Mouse (Mus musculus): ENCODE results near the gene Serpinc1. TPM values are rescaled to one million over a fixed set of nuclear protein-coding genes. Genes with fewer than 3 reads are reported as not detected.

The Serpinc1 gene
- polyA plus RNA-seq, 1 experiment from 2014 or later = 7.0 TPM

DNA sequence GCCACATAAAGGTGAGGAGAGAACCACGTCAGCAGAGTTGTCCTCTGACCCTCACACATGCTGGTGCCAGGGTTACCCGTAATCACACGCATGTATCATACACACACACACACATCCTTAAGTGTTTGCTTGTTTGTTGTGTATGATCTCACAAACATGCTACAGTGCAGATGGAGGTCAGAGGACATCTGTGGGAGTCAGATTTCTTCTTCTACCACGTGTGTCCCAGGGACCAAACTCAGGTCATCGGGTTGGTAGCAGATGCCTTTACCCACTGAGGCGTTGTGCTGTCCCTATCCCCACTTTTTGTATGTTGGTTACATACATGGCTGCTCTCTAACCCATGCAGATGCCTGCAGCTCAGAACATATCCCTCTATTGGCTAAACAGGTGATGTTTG lies 7.1 kb downstream of the Serpinc1 start:
- H3K27me3 ChIP-seq (replicated peaks) = no peaks in the 10 kb centered on the region
- no peak for ATAC-seq
- no peaks in the 10 kb centered on the region for H3K36me3 ChIP-seq
- no peak overlapping the region for H3K9ac ChIP-seq
- no peak overlapping the region for H3K4me2 ChIP-seq (replicated peaks)
- H3K27ac ChIP-seq = no peak overlapping the region
- 80% methylated on average over 6 of the region's 6 CpGs for WGBS
- H3K4me1 ChIP-seq (replicated peaks) = no peaks in the 10 kb centered on the region
- H3K4me3 ChIP-seq (replicated peaks) = no peak overlapping the region
- no peaks in the 10 kb centered on the region for H3K9me3 ChIP-seq

DNA sequence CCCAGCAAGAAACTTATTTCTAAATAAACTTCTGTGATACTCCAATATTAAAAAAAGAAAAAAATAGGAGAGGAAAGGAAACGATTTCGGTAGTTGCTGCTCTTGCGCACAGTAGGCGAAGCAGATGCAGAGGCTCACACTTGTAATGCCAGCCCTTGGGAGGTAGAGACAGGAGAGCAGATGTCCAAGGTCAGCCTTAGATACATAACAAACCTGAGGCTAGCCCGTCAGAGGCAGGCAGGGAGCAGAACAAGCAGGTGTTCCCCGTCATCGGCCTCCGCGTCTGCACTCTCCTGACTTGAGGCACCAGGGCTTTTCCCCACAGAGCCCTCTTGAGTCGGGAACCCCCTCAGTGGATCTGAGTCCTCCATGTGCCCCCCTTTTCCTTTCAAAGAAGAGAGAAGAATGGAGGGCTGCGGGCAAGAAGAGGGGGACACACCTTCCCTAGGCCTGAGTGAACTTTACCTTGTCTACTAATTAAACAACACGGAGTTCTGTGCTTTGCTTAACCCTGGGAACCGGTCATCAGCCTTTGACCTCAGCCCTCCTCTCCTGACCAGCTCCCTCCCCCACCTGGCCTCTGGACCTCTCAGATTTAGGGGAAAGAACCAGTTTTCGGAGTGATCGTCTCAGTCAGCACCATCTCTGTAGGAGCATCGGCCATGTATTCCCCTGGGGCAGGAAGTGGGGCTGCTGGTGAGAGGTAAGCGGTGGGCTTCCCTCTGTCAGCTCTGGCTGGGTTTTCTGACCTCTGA lies 8.7 kb downstream of the Serpinc1 start:
- 72% methylated on average over 17 of the region's 17 CpGs for WGBS
- no peaks in the 10 kb centered on the region for H3K36me3 ChIP-seq

DNA sequence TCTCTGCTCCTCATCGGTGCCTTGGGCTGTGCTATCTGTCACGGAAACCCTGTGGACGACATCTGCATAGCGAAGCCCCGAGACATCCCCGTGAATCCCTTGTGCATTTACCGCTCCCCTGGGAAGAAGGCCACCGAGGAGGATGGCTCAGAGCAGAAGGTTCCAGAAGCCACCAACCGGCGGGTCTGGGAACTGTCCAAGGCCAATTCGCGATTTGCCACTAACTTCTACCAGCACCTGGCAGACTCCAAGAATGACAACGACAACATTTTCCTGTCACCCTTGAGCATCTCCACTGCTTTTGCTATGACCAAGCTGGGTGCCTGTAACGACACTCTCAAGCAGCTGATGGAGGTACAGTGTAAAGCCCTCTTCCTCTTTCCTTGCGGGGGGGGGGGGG lies 11.0 kb downstream of the Serpinc1 start:
- H3K4me2 ChIP-seq (replicated peaks) = no peak overlapping the region
- ATAC-seq = no peak
- no peak overlapping the region for H3K4me3 ChIP-seq (replicated peaks)
- no peaks in the 10 kb centered on the region for H3K36me3 ChIP-seq
- no peaks in the 10 kb centered on the region for H3K9me3 ChIP-seq
- no peak overlapping the region for H3K27ac ChIP-seq
- no peaks in the 10 kb centered on the region for H3K27me3 ChIP-seq (replicated peaks)
- H3K4me1 ChIP-seq (replicated peaks) = no peaks in the 10 kb centered on the region
- WGBS = 87% methylated on average over 15 of the region's 15 CpGs
- no peak overlapping the region for H3K9ac ChIP-seq

More for the DNA sequence above, 8.7 kb downstream of the Serpinc1 start:
- no peak overlapping the region for H3K4me3 ChIP-seq (replicated peaks)
- H3K4me1 ChIP-seq (replicated peaks) = no peaks in the 10 kb centered on the region
- ATAC-seq = no peak
- no peak overlapping the region for H3K27ac ChIP-seq
- H3K9ac ChIP-seq = no peak overlapping the region
- no peak overlapping the region for H3K4me2 ChIP-seq (replicated peaks)
- no peaks in the 10 kb centered on the region for H3K9me3 ChIP-seq
- no peaks in the 10 kb centered on the region for H3K27me3 ChIP-seq (replicated peaks)

DNA sequence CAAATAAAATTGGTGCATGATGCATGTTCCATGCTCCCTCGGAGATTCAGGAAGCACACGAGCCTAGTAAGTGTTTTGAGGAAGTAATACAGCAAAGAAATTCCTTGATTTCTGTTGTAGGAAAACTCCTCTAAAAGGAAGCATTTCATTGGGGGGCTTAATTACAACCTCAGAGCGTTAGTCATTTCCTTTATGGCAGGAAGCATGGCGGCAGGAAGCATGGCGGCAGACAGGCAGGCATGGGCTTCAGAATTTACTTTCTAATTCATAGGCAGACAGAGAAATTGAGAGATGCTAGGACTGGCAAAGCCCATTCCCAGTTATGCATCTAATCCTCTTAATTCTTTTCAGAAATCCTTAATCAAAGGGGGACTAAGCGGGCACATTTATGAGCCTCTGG lies 15.5 kb downstream of the Serpinc1 start:
- H3K27me3 ChIP-seq (replicated peaks) = no peaks in the 10 kb centered on the region

DNA sequence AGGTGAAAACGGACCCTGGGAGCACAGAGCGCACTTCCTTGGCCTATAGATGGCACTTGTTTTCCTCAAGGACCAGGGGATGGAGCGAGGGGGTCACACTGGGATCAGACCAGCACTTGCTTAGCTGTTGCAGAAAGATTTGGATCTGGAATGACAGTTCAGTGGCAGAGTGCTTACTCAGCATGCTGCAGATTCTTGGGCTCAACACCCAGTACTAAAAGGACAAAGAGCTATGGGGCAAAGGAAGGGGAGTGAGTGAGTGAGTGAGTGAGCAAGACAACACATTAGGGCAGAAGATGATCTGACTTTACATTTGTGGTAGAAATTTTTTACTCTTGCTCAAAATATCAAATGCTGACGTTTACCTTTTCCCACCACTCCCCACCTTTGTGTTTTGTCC lies 26.6 kb downstream of the Serpinc1 start:
- Histone ChIP-seq H3K27ac (no peak overlapping the region), H3K36me3 (no peaks in the 10 kb centered on the region; the same call in 1 of the 2 replicates), H3K9me3 (no peaks in the 10 kb centered on the region), H3K27me3 (replicated peaks) (no peaks in the 10 kb centered on the region), H3K4me2 (replicated peaks) (no peak overlapping the region), H3K4me1 (replicated peaks) (no peaks in the 10 kb centered on the region), H3K4me3 (replicated peaks) (no peak overlapping the region), H3K9ac (no peak overlapping the region)
- ATAC-seq = no peak
- WGBS = 69% methylated on average over 4 of the region's 4 CpGs

More for the DNA sequence above, 15.5 kb downstream of the Serpinc1 start:
- Histone ChIP-seq H3K36me3 (no peaks in the 10 kb centered on the region), H3K4me3 (replicated peaks) (no peak overlapping the region), H3K9ac (no peak overlapping the region), H3K9me3 (no peaks in the 10 kb centered on the region), H3K27ac (no peak overlapping the region), H3K4me1 (replicated peaks) (no peaks in the 10 kb centered on the region), H3K4me2 (replicated peaks) (no peak overlapping the region)
- ATAC-seq = no peak
- WGBS = 85% methylated on average over 6 of the region's 6 CpGs

DNA sequence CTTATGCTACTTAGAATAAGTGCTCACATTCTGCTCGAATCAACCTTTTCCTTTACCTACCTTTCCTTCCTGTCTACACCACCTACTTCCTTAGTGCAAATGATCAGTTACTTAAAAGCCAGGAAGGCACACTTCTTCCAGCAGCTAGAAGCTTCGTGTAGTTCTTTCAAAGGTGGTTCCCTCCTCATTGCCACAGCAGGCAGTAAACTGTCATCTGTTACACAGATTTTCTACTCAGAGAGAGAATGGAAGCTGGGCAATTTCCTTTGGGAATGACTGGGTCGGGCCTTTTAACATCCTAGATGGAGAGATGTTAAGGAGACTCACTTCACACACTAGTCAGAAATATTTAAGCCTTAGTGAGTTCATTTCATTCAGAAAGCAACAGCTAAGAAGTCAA lies 27.1 kb downstream of the Serpinc1 start:
- Histone ChIP-seq H3K27me3 (replicated peaks) (no peaks in the 10 kb centered on the region), H3K4me3 (replicated peaks) (no peak overlapping the region), H3K9ac (no peak overlapping the region), H3K4me1 (replicated peaks) (no peaks in the 10 kb centered on the region), H3K9me3 (no peaks in the 10 kb centered on the region), H3K4me2 (replicated peaks) (no peak overlapping the region), H3K36me3 (no peaks in the 10 kb centered on the region; the same call in 1 of the 2 replicates), H3K27ac (no peak overlapping the region)
- ATAC-seq = no peak
- WGBS = 77% methylated on average over 3 of the region's 3 CpGs

DNA sequence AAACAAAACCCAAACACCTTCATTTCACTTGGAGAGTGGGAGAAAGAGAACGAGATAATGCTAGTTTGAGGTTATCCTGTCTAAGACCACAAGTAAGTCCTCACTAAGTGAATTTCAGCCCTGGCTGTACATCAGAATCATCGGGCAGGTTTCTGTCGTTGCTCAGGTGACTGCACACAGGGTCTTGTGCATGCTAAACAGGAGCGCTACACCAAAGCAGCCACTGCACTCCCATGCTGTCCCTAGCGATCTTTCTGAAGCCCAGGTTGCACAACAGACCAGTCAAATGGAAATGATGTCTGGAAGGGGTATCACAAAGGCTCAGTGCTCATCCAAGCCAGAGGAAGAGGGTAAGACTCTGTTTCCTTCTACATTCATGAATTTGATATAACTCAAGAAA lies 28.1 kb downstream of the Serpinc1 start:
- Histone ChIP-seq H3K9ac (no peak overlapping the region), H3K4me2 (replicated peaks) (no peak overlapping the region), H3K4me1 (replicated peaks) (no peaks in the 10 kb centered on the region), H3K27me3 (replicated peaks) (no peaks in the 10 kb centered on the region), H3K36me3 (no peaks in the 10 kb centered on the region; the same call in 1 of the 2 replicates), H3K4me3 (replicated peaks) (no peak overlapping the region), H3K27ac (no peak overlapping the region), H3K9me3 (no peaks in the 10 kb centered on the region)
- WGBS = 83% methylated on average over 5 of the region's 5 CpGs
- ATAC-seq = no peak

DNA sequence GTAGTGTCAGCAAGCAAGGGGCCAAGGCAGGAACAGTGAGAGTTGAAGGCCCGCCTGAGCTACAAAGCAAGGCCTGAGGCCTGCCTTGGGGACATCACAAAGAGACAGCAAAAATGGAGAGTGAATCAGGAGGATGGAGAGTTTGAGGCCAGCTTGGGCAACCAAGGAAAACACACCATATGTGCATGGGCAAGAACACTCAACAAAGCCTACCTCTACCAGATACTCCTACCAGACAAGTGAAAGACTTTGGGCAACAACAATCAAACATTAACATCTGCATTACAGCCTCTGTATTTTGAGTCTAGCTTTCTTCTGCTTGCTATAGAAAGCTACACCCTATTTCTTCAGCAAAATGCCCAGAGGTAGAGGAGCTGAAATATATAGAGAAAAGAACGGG lies 29.7 kb downstream of the Serpinc1 start:
- Histone ChIP-seq H3K4me1 (replicated peaks) (no peaks in the 10 kb centered on the region), H3K36me3 (no peaks in the 10 kb centered on the region; the same call in 1 of the 2 replicates), H3K9me3 (no peaks in the 10 kb centered on the region), H3K4me3 (replicated peaks) (no peak overlapping the region), H3K9ac (no peak overlapping the region), H3K27me3 (replicated peaks) (no peaks in the 10 kb centered on the region), H3K27ac (no peak overlapping the region), H3K4me2 (replicated peaks) (no peak overlapping the region)
- ATAC-seq = no peak
- WGBS = 96% methylated on average over 2 of the region's 2 CpGs

DNA sequence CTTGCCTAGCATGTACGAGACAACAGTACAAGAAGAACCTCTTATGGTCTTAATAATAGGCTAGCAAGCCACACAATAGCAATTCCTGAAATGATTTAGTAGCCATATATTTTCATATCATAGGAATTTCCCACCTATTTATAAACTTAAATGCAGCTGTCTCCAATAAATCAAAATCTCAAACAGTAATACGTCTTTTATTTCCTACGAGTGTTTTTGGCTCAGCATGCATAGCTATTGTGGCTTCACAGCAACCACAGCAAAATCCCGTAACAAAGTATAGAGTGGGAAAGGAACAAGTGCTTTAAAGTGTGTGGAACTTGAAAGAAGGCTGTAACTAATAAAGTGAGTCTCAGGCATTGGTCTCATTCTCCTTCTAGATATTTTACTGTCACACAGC lies 32.1 kb downstream of the Serpinc1 start:
- WGBS = 81% methylated on average over 4 of the region's 4 CpGs

DNA sequence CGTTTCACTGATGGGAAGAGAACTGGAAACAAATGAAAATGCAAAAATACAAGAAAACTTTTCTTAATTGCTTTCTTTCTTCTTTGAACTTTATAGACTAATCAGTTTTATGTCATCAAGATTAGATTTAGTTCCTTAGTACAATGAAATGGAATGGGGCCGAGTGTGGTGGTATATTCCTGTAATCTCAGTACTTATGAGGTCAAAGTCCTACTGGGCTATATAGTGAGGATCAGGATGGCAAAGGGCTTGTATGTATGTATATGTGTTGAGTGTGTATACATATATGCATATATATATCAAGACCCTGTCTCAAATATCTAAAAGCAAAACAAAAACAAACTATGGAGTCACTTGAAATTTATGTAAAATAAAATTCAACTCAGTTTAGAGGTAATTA lies 38.0 kb downstream of the Serpinc1 start:
- no peak overlapping the region for H3K9ac ChIP-seq
- H3K4me3 ChIP-seq (replicated peaks) = no peak overlapping the region
- peak; percentile 56; the same call in 1 of the 2 replicates for ATAC-seq
- H3K36me3 ChIP-seq = 0 out of 2 replicates have a peak, but pooled peaks cover 5% of the 10 kb centered on the region
- 72% methylated on average over 2 of the region's 2 CpGs for WGBS
- H3K27me3 ChIP-seq (replicated peaks) = no peaks in the 10 kb centered on the region
- no peak overlapping the region for H3K27ac ChIP-seq
- no peaks in the 10 kb centered on the region for H3K9me3 ChIP-seq
- H3K4me2 ChIP-seq (replicated peaks) = no peak overlapping the region
- H3K4me1 ChIP-seq (replicated peaks) = no peaks in the 10 kb centered on the region

More for the DNA sequence above, 32.1 kb downstream of the Serpinc1 start:
- ATAC-seq = no peak
- H3K9me3 ChIP-seq = no peaks in the 10 kb centered on the region
- no peak overlapping the region for H3K9ac ChIP-seq
- no peak overlapping the region for H3K4me2 ChIP-seq (replicated peaks)
- H3K4me3 ChIP-seq (replicated peaks) = no peak overlapping the region
- H3K36me3 ChIP-seq = no peaks in the 10 kb centered on the region
- no peak overlapping the region for H3K27ac ChIP-seq
- no peaks in the 10 kb centered on the region for H3K4me1 ChIP-seq (replicated peaks)
- no peaks in the 10 kb centered on the region for H3K27me3 ChIP-seq (replicated peaks)

DNA sequence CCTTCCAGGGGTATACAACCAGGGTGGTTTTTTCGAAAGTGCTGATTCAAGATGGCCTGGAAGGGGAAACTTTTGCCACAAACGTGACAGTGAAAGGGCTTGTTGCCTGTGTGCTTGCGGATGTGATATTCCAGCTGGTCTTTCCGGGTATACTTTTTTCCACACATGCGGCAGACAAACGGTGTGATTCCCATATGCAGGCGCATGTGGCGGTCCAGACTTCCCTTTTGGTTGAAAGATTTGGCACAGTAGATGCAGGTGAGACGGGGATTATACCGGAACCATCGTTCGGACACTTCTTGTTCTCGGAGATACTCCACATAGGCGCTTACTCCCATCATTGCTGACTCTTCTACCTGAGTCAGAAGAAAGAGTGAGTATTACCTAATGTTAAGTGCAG lies 41.7 kb downstream of the Serpinc1 start:
- no peaks in the 10 kb centered on the region for H3K4me1 ChIP-seq (replicated peaks)
- 0 out of 2 replicates have a peak, but pooled peaks cover 5% of the 10 kb centered on the region for H3K36me3 ChIP-seq
- no peaks in the 10 kb centered on the region for H3K27me3 ChIP-seq (replicated peaks)
- no peak overlapping the region for H3K4me2 ChIP-seq (replicated peaks)
- no peaks in the 10 kb centered on the region for H3K9me3 ChIP-seq
- ATAC-seq = no peak
- no peak overlapping the region for H3K9ac ChIP-seq
- H3K4me3 ChIP-seq (replicated peaks) = no peak overlapping the region
- H3K27ac ChIP-seq = no peak overlapping the region
- WGBS = 94% methylated on average over 14 of the region's 14 CpGs

DNA sequence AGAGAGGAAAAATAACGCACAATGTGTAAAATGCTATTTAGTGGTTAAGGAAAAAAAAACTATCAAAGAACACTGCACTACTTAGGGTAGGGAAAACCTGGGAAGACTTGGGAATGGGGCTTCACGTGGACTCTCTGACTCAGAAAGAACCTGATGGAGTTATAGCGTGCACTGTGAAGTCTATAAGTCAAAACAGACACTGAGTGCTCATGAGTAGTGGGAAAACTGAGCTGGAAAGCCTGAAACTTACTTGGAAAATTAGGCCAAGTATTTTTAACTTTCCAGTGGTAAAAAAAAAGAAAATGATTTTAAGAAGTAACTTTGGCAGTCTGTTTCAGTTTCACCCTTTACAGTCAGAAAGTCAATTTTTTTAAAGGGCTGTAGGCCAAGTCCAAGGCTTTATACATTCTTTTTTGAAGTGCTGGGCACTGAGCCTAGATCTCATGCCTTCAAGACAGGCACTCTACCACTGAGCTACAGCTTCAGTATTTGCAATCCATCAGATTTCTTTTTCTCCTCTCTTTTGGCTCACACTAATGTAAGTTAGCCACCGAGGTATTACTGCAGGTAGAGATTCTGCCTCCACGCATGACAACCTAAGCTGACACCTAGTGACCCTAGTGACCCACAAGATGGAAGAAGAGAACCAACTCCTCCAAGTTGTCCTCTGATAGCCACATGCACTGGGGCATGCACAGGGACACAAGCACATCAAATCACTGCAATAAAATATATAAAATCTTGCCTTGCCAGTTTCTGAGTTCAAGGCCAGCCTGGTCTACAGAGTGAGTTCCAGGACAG lies 47.2 kb downstream of the Serpinc1 start:
- no peaks in the 10 kb centered on the region for H3K36me3 ChIP-seq
- H3K27ac ChIP-seq = no peak overlapping the region
- H3K4me3 ChIP-seq (replicated peaks) = no peak overlapping the region
- 74% methylated on average over 5 of the region's 5 CpGs for WGBS
- H3K9me3 ChIP-seq = no peaks in the 10 kb centered on the region
- H3K4me1 ChIP-seq (replicated peaks) = no peaks in the 10 kb centered on the region
- no peaks in the 10 kb centered on the region for H3K27me3 ChIP-seq (replicated peaks)
- H3K4me2 ChIP-seq (replicated peaks) = no peak overlapping the region
- ATAC-seq = peak; percentile 65; the same call in 1 of the 2 replicates
- no peak overlapping the region for H3K9ac ChIP-seq

All from intestine, embryonic 15.5 days (tissue).